Mouse (Mus musculus) hindbrain, embryonic 16.5 days (tissue): ENCODE results near the gene Dusp21. TPM values are rescaled to one million over a fixed set of nuclear protein-coding genes. Genes with fewer than 3 reads are reported as not detected.
A peak's percentile ranks its signal among the peaks of the same experiment; 100 is the strongest.

Source experiments
- ATAC-seq: fragments of 200-750 bp; cut with Nextera tagmentation; 2 replicates; pipeline ENCODE4 v1.8.0; 2017; ENCODE audit warnings: moderate TSS enrichment, moderate library complexity
- H3K27ac ChIP-seq: fragments of 300-500 bp; sonication (generic); 2 replicates; pipeline ENCODE4 v1.5.1; 2014; ENCODE audit warnings: low read depth, mild to moderate bottlenecking, control low read depth, low read length, moderate library complexity
- H3K27me3 ChIP-seq: fragments of 300-500 bp; sonication (generic); replicated peaks from 2 replicates; pipeline ENCODE4 v1.6.1; 2014; ENCODE audit warnings: low read length; ENCODE audit not compliant: control insufficient read depth, insufficient read depth
- H3K36me3 ChIP-seq: fragments of 300-500 bp; sonication (generic); 2 replicates; pipeline ENCODE4 v1.6.1; 2014; ENCODE audit warnings: mild to moderate bottlenecking, low read length, moderate library complexity, mixed read lengths; ENCODE audit not compliant: control insufficient read depth, insufficient read depth
- H3K4me1 ChIP-seq: fragments of 300-500 bp; sonication (generic); 2 replicates; pipeline ENCODE4 v1.6.1; 2014; ENCODE audit warnings: low read depth, low read length; ENCODE audit not compliant: control insufficient read depth, insufficient read depth
- H3K4me2 ChIP-seq: fragments of 300-500 bp; sonication (generic); 2 replicates; pipeline ENCODE4 v1.6.1; 2014; ENCODE audit warnings: mild to moderate bottlenecking, low read length, control low read depth, moderate library complexity
- H3K4me3 ChIP-seq: fragments of 300-500 bp; sonication (generic); 2 replicates; pipeline ENCODE4 v1.5.1; 2014; ENCODE audit warnings: mild to moderate bottlenecking, low read length, control low read depth, moderate library complexity
- H3K9ac ChIP-seq: fragments of 300-500 bp; sonication (generic); 2 replicates; pipeline ENCODE4 v1.6.1; 2014; ENCODE audit warnings: low read depth, mild to moderate bottlenecking, control low read depth, low read length, moderate library complexity
- H3K9me3 ChIP-seq: fragments of 300-500 bp; sonication (generic); 2 replicates; pipeline ENCODE4 v1.6.1; 2014; ENCODE audit warnings: mild to moderate bottlenecking, low read length, moderate library complexity; ENCODE audit not compliant: control insufficient read depth
- WGBS: fragments of 180-500 bp; shearing (Covaris S2); extraction: QIAGEN DNeasy Blood & Tissue Kit; methylation state at CpG from one replicate; pipeline ENCODE4 v1.1.7; 2014; 5-methylcytosine and 5-hydroxymethylcytosine counted together
- polyA plus RNA-seq: library from polyadenylated mRNA; unstranded; fragments of >200 nt; fragmentation: Nextera tagmentation; extraction: Ambion mirVana; gene quantifications from 2 replicates; pipeline ENCODE4 v1.2.1, GENCODE M21; 2015

Dusp21 gene
- polyA plus RNA-seq: not detected in 2 replicates

DNA sequence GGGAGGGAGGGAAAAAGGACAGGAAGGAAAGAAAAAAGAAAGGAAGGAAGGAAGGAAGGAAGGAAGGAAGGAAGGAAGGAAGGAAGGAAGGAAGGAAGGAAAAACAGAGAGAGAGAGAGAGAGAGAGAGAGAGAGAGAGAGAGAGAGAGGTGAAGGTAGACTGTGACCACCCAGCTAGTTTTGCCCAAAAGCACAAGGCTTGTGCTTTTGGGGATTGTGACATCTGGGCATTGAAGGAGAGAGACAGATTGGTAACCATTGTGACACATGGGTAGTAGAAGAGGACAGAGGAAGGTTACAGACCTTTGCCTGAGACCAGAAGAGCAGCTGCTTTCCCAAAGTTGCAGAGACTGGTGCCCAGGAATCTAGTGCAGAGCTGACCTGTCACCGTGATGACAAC, at the start of gene Dusp21:
Gene Dusp21, plus strand, starts transcription at position 301 of the 400 bp plus-strand sequence.
- ATAC-seq: no peak
- no peaks in the 10 kb centered on the region for H3K27me3 ChIP-seq
- WGBS: 100% methylated on average over 1 of the region's 1 CpGs
- H3K9me3 ChIP-seq: no peaks in the 10 kb centered on the region
- no peak within 1 kb of the TSS for H3K27ac ChIP-seq
- H3K4me2 ChIP-seq: no peak within 1 kb of the TSS
- no peaks in the 10 kb centered on the region for H3K4me1 ChIP-seq
- H3K9ac ChIP-seq: no peak within 1 kb of the TSS
- no peaks in the 10 kb centered on the region for H3K36me3 ChIP-seq
- no peak within 1 kb of the TSS for H3K4me3 ChIP-seq

GRCm38 (mm10) chrX:18160734-18161442, 15.2 kb downstream of the Dusp21 start:
- peak overlapping the region; percentile 71 for H3K4me2 ChIP-seq

DNA sequence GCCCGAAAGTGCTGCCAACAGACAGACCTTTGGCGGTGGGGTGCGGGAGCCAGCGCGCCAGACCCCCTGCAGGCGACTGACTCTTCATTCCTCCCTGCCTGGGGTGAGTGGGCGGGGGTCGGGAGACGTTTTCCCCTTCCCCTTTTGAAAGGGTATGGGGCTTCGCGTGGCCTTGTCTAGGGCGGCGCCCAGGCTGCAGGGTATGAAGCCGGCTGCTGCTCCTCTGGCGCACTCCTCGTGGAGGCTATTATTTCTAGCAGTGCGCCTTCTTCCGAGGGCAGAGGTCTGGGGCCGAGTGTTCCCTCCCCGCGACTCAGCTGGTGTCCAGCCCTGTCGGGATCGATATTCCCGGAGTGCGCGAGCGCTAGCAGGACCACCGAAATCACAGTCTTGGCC, 16.1 kb downstream of the Dusp21 start:
- Histone ChIP-seq H3K4me2 (peak overlapping the region; percentile 71), H3K4me3 (peak overlapping the region; percentile 82), H3K27me3 (no peaks in the 10 kb centered on the region), H3K9me3 (no peaks in the 10 kb centered on the region), H3K4me1 (no peaks in the 10 kb centered on the region), H3K27ac (peak overlapping the region; percentile 94), H3K36me3 (no peaks in the 10 kb centered on the region), H3K9ac (peak overlapping the region; percentile 79)
- under 1% methylated on average over 22 of the region's 28 CpGs for whole genome bisulfite sequencing
- peak; percentile 82 for ATAC-seq

More at GRCm38 (mm10) chrX:18160734-18161442, 15.2 kb downstream of the Dusp21 start:
- Histone ChIP-seq H3K9ac (no peak overlapping the region), H3K36me3 (no peaks in the 10 kb centered on the region), H3K27ac (no peak overlapping the region), H3K27me3 (no peaks in the 10 kb centered on the region), H3K9me3 (no peaks in the 10 kb centered on the region), H3K4me1 (no peaks in the 10 kb centered on the region), H3K4me3 (no peak overlapping the region)
- no peak for ATAC-seq
- 54% methylated on average over 4 of the region's 4 CpGs for WGBS

- H3K9ac ChIP-seq: peak within 1 kb of the TSS; percentile 87
- no peaks in the 10 kb centered on the region for H3K9me3 ChIP-seq
- H3K4me3 ChIP-seq: peak within 1 kb of the TSS; percentile 82
- H3K36me3 ChIP-seq: no peaks in the 10 kb centered on the region
- 2% methylated on average over 33 of the region's 50 CpGs for WGBS
- peak within 1 kb of the TSS; percentile 96 for H3K27ac ChIP-seq
- H3K4me2 ChIP-seq: peak within 1 kb of the TSS; percentile 71
- H3K27me3 ChIP-seq: no peaks in the 10 kb centered on the region
- H3K4me1 ChIP-seq: no peaks in the 10 kb centered on the region
- ATAC-seq: peak; percentile 99
Measured at GRCm38 (mm10) chrX:18162192-18162857, 16.7 kb downstream of the Dusp21 start, which contains the start of gene Kdm6a. Kdm6a (plus strand) TSS chrX:18162575.

- peak overlapping the region; percentile 64 for H3K4me2 ChIP-seq
- H3K4me1 ChIP-seq: no peaks in the 10 kb centered on the region
- no peaks in the 10 kb centered on the region for H3K9me3 ChIP-seq
- no peaks in the 10 kb centered on the region for H3K27me3 ChIP-seq
- ATAC-seq: peak; percentile 5
- under 1% methylated on average over 53 of the region's 95 CpGs for WGBS
- peak overlapping the region; percentile 87 for H3K9ac ChIP-seq
- H3K27ac ChIP-seq: peak overlapping the region; percentile 96
- H3K4me3 ChIP-seq: peak overlapping the region; percentile 82
- no peaks in the 10 kb centered on the region for H3K36me3 ChIP-seq
Measured at GRCm38 (mm10) chrX:18162861-18163731, 17.4 kb downstream of the Dusp21 start.

- Histone ChIP-seq H3K9ac (peak overlapping the region; percentile 87), H3K36me3 (no peaks in the 10 kb centered on the region), H3K4me1 (no peaks in the 10 kb centered on the region), H3K4me3 (peak overlapping the region; percentile 82), H3K9me3 (no peaks in the 10 kb centered on the region), H3K27ac (peak overlapping the region; percentile 96), H3K4me2 (peak overlapping the region; percentile 64), H3K27me3 (no peaks in the 10 kb centered on the region)
- under 1% methylated on average over 10 of the region's 10 CpGs for WGBS
- ATAC-seq: no peak
Measured at GRCm38 (mm10) chrX:18163917-18164624, 18.4 kb downstream of the Dusp21 start.

DNA sequence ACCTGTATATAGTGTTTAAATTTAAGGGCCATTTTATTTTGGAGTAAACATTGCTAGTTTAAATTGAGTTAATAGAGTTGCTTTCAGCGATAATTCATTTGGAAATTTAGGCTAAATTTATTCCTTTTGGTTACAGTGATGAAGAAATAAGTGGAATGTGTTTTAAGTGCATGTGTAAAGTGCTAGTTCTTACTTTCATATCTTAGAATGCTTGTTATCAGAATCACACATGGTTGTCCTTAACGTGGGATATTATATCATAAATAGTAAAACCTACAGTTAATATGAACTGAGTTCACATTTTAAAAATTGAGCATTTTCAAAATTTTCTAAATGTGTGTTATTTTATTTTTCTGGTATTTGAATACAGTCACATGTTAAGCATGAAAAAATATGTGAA, 19.5 kb downstream of the Dusp21 start:
- Histone ChIP-seq H3K9ac (no peak overlapping the region), H3K4me3 (no peak overlapping the region), H3K4me2 (no peak overlapping the region; the same call in 1 of the 2 replicates), H3K36me3 (no peaks in the 10 kb centered on the region), H3K9me3 (no peaks in the 10 kb centered on the region), H3K4me1 (no peaks in the 10 kb centered on the region), H3K27me3 (no peaks in the 10 kb centered on the region), H3K27ac (no peak overlapping the region)
- 72% methylated on average over 2 of the region's 2 CpGs for WGBS
- no peak for ATAC-seq

DNA sequence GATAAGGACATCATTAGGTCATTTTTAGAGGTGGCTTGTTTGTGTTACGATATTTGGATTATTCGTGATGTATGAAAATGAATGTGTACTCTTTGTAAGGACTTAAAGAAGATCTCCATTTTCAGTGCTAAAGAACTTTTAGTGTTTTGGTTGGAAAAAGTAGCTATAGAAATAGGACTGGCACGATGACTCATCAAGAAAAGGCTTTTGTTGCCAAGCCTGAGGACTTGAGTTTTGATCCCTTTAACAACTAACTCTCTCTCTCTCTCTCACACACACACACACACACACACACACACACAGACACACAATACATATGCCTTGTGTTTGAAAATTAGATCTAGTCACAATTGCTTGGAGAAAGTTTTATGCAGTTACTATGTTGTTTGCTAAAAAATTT, 21.3 kb downstream of the Dusp21 start:
- WGBS: 90% methylated on average over 3 of the region's 3 CpGs
- no peak for ATAC-seq
- Histone ChIP-seq H3K9ac (no peak overlapping the region), H3K9me3 (no peaks in the 10 kb centered on the region), H3K4me2 (no peak overlapping the region), H3K27me3 (no peaks in the 10 kb centered on the region), H3K4me3 (no peak overlapping the region), H3K4me1 (no peaks in the 10 kb centered on the region), H3K27ac (no peak overlapping the region), H3K36me3 (no peaks in the 10 kb centered on the region)
